Mouse (Mus musculus): ENCODE results near the gene Olfr622. TPM values are rescaled to one million over a fixed set of nuclear protein-coding genes. Genes with fewer than 3 reads are reported as not detected.

Gene Olfr622
- not detected in 2 replicates for total RNA-seq (2021)
- long read RNA-seq, experiment 1 = 0 reads
- long read RNA-seq, experiment 2 = 0 reads

GRCm38 (mm10) chr7:103642602-103643001, at the start of gene Olfr622:
Gene Olfr622 (minus strand): TSS chr7:103642702.
- no peak for DNase-seq

- no peak for DNase-seq
Measured at GRCm38 (mm10) chr7:103682420-103682819, 39.9 kb upstream of the Olfr622 start, which contains the start of gene Olfr625-ps1. Gene Olfr625-ps1 (plus strand): TSS chr7:103682720.

GRCm38 (mm10) chr7:103671091-103671490, 28.6 kb upstream of the Olfr622 start, which contains the start of gene Olfr624:
Gene Olfr624 (minus strand): TSS chr7:103671191.
- no peak for DNase-seq

- DNase-seq = no peak
Measured at GRCm38 (mm10) chr7:103663598-103663997, 21.1 kb upstream of the Olfr622 start, which contains the start of gene Olfr623. Gene Olfr623 (minus strand): TSS chr7:103663698.

GRCm38 (mm10) chr7:103644070-103644469, 1.6 kb upstream of the Olfr622 start:
- DNase-seq = no peak

GRCm38 (mm10) chr7:103636795-103637194, 5.7 kb downstream of the Olfr622 start:
- DNase-seq = no peak

- no peak for DNase-seq
Measured at GRCm38 (mm10) chr7:103612434-103612833, 30.1 kb downstream of the Olfr622 start, which contains the start of gene Olfr620. Gene Olfr620 (minus strand): TSS chr7:103612534.

- no peak for DNase-seq
Measured at GRCm38 (mm10) chr7:103607425-103607824, 35.1 kb downstream of the Olfr622 start.

GRCm38 (mm10) chr7:103600275-103600674, 42.2 kb downstream of the Olfr622 start, which contains the start of gene Olfr619:
Gene Olfr619 (plus strand): TSS chr7:103600575.
- DNase-seq = no peak

GRCm38 (mm10) chr7:103589803-103590202, 52.7 kb downstream of the Olfr622 start, which contains the start of gene Olfr618:
Gene Olfr618 (plus strand): TSS chr7:103590103.
- no peak for DNase-seq

Other genes with a start within 250 kb of the Olfr622 start
- not detected in 2 replicates for gene Usp17lc, start 227.6 kb downstream of the Olfr622 start, total RNA-seq (2021)
- not detected in 2 replicates for gene Olfr605, start 197.3 kb downstream of the Olfr622 start, total RNA-seq (2021)
- not detected in 2 replicates for gene Olfr606, start 193.7 kb downstream of the Olfr622 start, total RNA-seq (2021)
- not detected in 2 replicates for gene Olfr607, start 178.6 kb downstream of the Olfr622 start, total RNA-seq (2021)
- gene Olfr608, start 172.8 kb downstream of the Olfr622 start, total RNA-seq (2021) = not detected in 2 replicates
- not detected in 2 replicates for gene Olfr609, start 144.6 kb downstream of the Olfr622 start, total RNA-seq (2021)
- gene Olfr610, start 130.6 kb downstream of the Olfr622 start, total RNA-seq (2021) = not detected in 2 replicates
- not detected in 2 replicates for gene Olfr611, start 121.9 kb downstream of the Olfr622 start, total RNA-seq (2021)
- not detected in 2 replicates for gene Olfr612, start 100.0 kb downstream of the Olfr622 start, total RNA-seq (2021)
- gene Olfr613, start 94.6 kb downstream of the Olfr622 start, total RNA-seq (2021) = not detected in 2 replicates
- gene Olfr615, start 86.6 kb downstream of the Olfr622 start, total RNA-seq (2021) = not detected in 2 replicates
- not detected in 2 replicates for gene Olfr616, start 73.6 kb downstream of the Olfr622 start, total RNA-seq (2021)
- gene Olfr617, start 69.6 kb downstream of the Olfr622 start, total RNA-seq (2021) = not detected in 2 replicates
- gene Olfr618, start 52.6 kb downstream of the Olfr622 start, total RNA-seq (2021) = not detected in 2 replicates
- gene Olfr619, start 42.1 kb downstream of the Olfr622 start, total RNA-seq (2021) = not detected in 2 replicates
- gene Olfr620, start 30.2 kb downstream of the Olfr622 start, total RNA-seq (2021) = not detected in 2 replicates
- gene Olfr623, start 21.0 kb upstream of the Olfr622 start, total RNA-seq (2021) = not detected in 2 replicates
- 0.04 TPM in 1 of 2 replicates, not detected in the other for gene Olfr624, start 28.5 kb upstream of the Olfr622 start, total RNA-seq (2021)
- gene Olfr625-ps1, start 40.0 kb upstream of the Olfr622 start, total RNA-seq (2021) = not detected in 2 replicates
- gene Olfr243, start 72.0 kb upstream of the Olfr622 start, total RNA-seq (2021) = not detected in 2 replicates
- not detected in 2 replicates for gene Olfr628, start 87.7 kb upstream of the Olfr622 start, total RNA-seq (2021)
- not detected in 2 replicates for gene Olfr629, start 102.2 kb upstream of the Olfr622 start, total RNA-seq (2021)
- gene Olfr630, start 114.6 kb upstream of the Olfr622 start, total RNA-seq (2021) = not detected in 2 replicates
- gene Olfr69, start 128.9 kb upstream of the Olfr622 start, total RNA-seq (2021) = not detected in 2 replicates
- gene Olfr68, start 137.0 kb upstream of the Olfr622 start, total RNA-seq (2021) = not detected in 2 replicates
- not detected in 2 replicates for gene Olfr67, start 149.1 kb upstream of the Olfr622 start, total RNA-seq (2021)
- gene Hbb-bt, start 171.3 kb upstream of the Olfr622 start, total RNA-seq (2021) = 1,182 and 1,430 TPM in 2 replicates
- gene Hbb-bs, start 185.4 kb upstream of the Olfr622 start, total RNA-seq (2021) = 8,688 and 11,965 TPM in 2 replicates
- not detected in 2 replicates for gene Hbb-bh2, start 197.8 kb upstream of the Olfr622 start, total RNA-seq (2021)
- gene Hbb-bh1, start 200.5 kb upstream of the Olfr622 start, total RNA-seq (2021) = not detected in 2 replicates
- not detected in 2 replicates for gene Hbb-y, start 210.5 kb upstream of the Olfr622 start, total RNA-seq (2021)
- gene Olfr66, start 243.6 kb upstream of the Olfr622 start, total RNA-seq (2021) = not detected in 2 replicates